Mouse (Mus musculus) MEL (cell line): ENCODE results near the gene Shisa9. TPM values are rescaled to one million over a fixed set of nuclear protein-coding genes. Genes with fewer than 3 reads are reported as not detected.

Experiments
- DNase-seq: peaks from one replicate; pipeline ENCODE4 v3.0.0; 2011; ENCODE audit warnings: low read depth, low spot score
- H3K27ac ChIP-seq: 2 replicates; pipeline ENCODE4 v1.5.1; 2012; ENCODE audit warnings: low read depth, mild to moderate bottlenecking, control low read depth, low read length, moderate library complexity; ENCODE audit not compliant: control insufficient read depth
- H3K27me3 ChIP-seq, 2 experiments: fragments of 150-350 bp in 1 of 2; sonication (generic) in 1 of 2; 2 replicates each; pipeline ENCODE4 v1.6.1; 2012; ENCODE audit warnings: low read length in 2 of 2, mild to moderate bottlenecking in 2 of 2, improper control_type of control experiment in 1 of 2, moderate library complexity in 1 of 2; ENCODE audit not compliant: insufficient read depth in 2 of 2, control insufficient read depth in 1 of 2
- H3K36me3 ChIP-seq, 2 experiments: 2 replicates each; pipeline ENCODE4 v1.6.1; 2012 to 2014; ENCODE audit warnings: low read length in 2 of 2, improper control_type of control experiment in 1 of 2, inconsistent platforms in 1 of 2, mild to moderate bottlenecking in 1 of 2; ENCODE audit not compliant: insufficient read depth in 2 of 2, control insufficient read depth in 1 of 2
- H3K4me1 ChIP-seq, 2 experiments: fragments of 150-350 bp in 1 of 2; sonication (generic) in 1 of 2; 2 replicates each; pipeline ENCODE4 v1.6.1; 2012; ENCODE audit warnings: low read length in 2 of 2, improper control_type of control experiment in 1 of 2, mild to moderate bottlenecking in 1 of 2; ENCODE audit not compliant: insufficient read depth in 2 of 2, control insufficient read depth in 1 of 2
- H3K4me3 ChIP-seq, 2 experiments: fragments of 150-350 bp in 1 of 2; sonication (generic) in 1 of 2; 2 replicates each; pipeline ENCODE4 v1.5.1; 2012; ENCODE audit warnings: low read depth in 2 of 2, low read length in 2 of 2, mild to moderate bottlenecking in 2 of 2, moderate library complexity in 2 of 2, control low read depth in 1 of 2, improper control_type of control experiment in 1 of 2; ENCODE audit not compliant: control insufficient read depth in 1 of 2, insufficient read depth in 1 of 2
- H3K79me2 ChIP-seq: 2 replicates; pipeline ENCODE4 v1.6.1; 2012; ENCODE audit warnings: mild to moderate bottlenecking, low read length, moderate library complexity; ENCODE audit not compliant: control insufficient read depth, poor library complexity, insufficient read depth
- H3K9ac ChIP-seq: 2 replicates; pipeline ENCODE4 v1.6.1; 2012; ENCODE audit warnings: low read depth, mild to moderate bottlenecking, control low read depth, low read length, moderate library complexity; ENCODE audit not compliant: control insufficient read depth, poor library complexity, severe bottlenecking
- H3K9me3 ChIP-seq: fragments of 150-350 bp; sonication (generic); replicated peaks from 2 replicates; pipeline ENCODE4 v1.6.1; 2012; ENCODE audit warnings: mild to moderate bottlenecking, low read length, improper control_type of control experiment, moderate library complexity; ENCODE audit not compliant: insufficient read depth
- CHD1 ChIP-seq: IDR thresholded peaks from 2 replicates; pipeline ENCODE4 v1.6.1; 2012; ENCODE audit warnings: low read depth, mild to moderate bottlenecking, inconsistent platforms, low read length, improper control_type of control experiment
- ETS1 ChIP-seq: IDR thresholded peaks from 2 replicates; pipeline ENCODE4 v1.6.1; 2012; ENCODE audit warnings: low read depth, mild to moderate bottlenecking, inconsistent platforms, low read length, improper control_type of control experiment, moderate library complexity
- HCFC1 ChIP-seq: IDR thresholded peaks from 2 replicates; pipeline ENCODE4 v1.6.1; 2012; ENCODE audit warnings: low read depth, mild to moderate bottlenecking, inconsistent platforms, low read length, improper control_type of control experiment, moderate library complexity
- KAT2A ChIP-seq: conservative IDR thresholded peaks from 2 replicates; pipeline ENCODE4 v1.6.1; 2012; ENCODE audit warnings: low read depth, low read length, improper control_type of control experiment, inconsistent platforms
- MAFK ChIP-seq: IDR thresholded peaks from 2 replicates; pipeline ENCODE4 v1.6.1; 2011; ENCODE audit warnings: low read depth, mild to moderate bottlenecking, low read length, improper control_type of control experiment, borderline replicate concordance
- MAZ ChIP-seq: IDR thresholded peaks from 2 replicates; pipeline ENCODE4 v1.6.1; 2012; ENCODE audit warnings: low read depth, mild to moderate bottlenecking, inconsistent platforms, low read length, improper control_type of control experiment
- MEF2A ChIP-seq: IDR thresholded peaks from 2 replicates; pipeline ENCODE4 v1.6.1; 2014; ENCODE audit warnings: low read depth, mild to moderate bottlenecking, inconsistent platforms, low read length, improper control_type of control experiment; ENCODE audit not compliant: poor library complexity, insufficient replicate concordance, severe bottlenecking; ENCODE audit errors: extremely low read depth
- MXI1 ChIP-seq: IDR thresholded peaks from 2 replicates; pipeline ENCODE4 v1.6.1; 2011; ENCODE audit warnings: mild to moderate bottlenecking, low read depth, low read length, improper control_type of control experiment
- MYB ChIP-seq: IDR thresholded peaks from 2 replicates; pipeline ENCODE4 v1.6.1; 2011; ENCODE audit warnings: mild to moderate bottlenecking, low read depth, low read length, improper control_type of control experiment
- MYC ChIP-seq: IDR thresholded peaks from 2 replicates; pipeline ENCODE4 v1.6.1; 2011; ENCODE audit warnings: low read depth, mild to moderate bottlenecking, low read length, improper control_type of control experiment, moderate library complexity
- NELFE ChIP-seq: IDR thresholded peaks from 2 replicates; pipeline ENCODE4 v1.6.1; 2011; ENCODE audit warnings: low read depth, low read length, improper control_type of control experiment
- POLR2AphosphoS2 ChIP-seq: IDR thresholded peaks from 2 replicates; pipeline ENCODE4 v1.6.1; 2011; ENCODE audit warnings: low read length, improper control_type of control experiment
- SIN3A ChIP-seq: IDR thresholded peaks from 2 replicates; pipeline ENCODE4 v1.6.1; 2012; ENCODE audit warnings: low read length, improper control_type of control experiment, inconsistent platforms
- TAL1 ChIP-seq: IDR thresholded peaks from 2 replicates; pipeline ENCODE4 v1.6.1; 2012; ENCODE audit warnings: mild to moderate bottlenecking, inconsistent platforms, low read length, moderate library complexity, mixed read lengths
- TBP ChIP-seq: IDR thresholded peaks from 2 replicates; pipeline ENCODE4 v1.8.0; 2011; ENCODE audit warnings: low read depth, low read length, improper control_type of control experiment
- TCF12 ChIP-seq: IDR thresholded peaks from 2 replicates; pipeline ENCODE4 v1.6.1; 2014; ENCODE audit warnings: low read depth, mild to moderate bottlenecking, inconsistent platforms, low read length, improper control_type of control experiment, moderate library complexity
- UBTF ChIP-seq: IDR thresholded peaks from 2 replicates; pipeline ENCODE4 v1.6.1; 2012; ENCODE audit warnings: low read depth, mild to moderate bottlenecking, inconsistent platforms, low read length, improper control_type of control experiment, moderate library complexity, borderline replicate concordance; ENCODE audit not compliant: insufficient read depth
- USF2 ChIP-seq, 2 experiments: IDR thresholded peaks; 2 replicates each; pipeline ENCODE4 v1.6.1; 2011 to 2012; ENCODE audit warnings: improper control_type of control experiment in 2 of 2, low read length in 2 of 2, borderline replicate concordance in 1 of 2, inconsistent platforms in 1 of 2, low read depth in 1 of 2, mild to moderate bottlenecking in 1 of 2; ENCODE audit not compliant: insufficient read depth in 1 of 2
- ZMIZ1 ChIP-seq: IDR thresholded peaks from 2 replicates; pipeline ENCODE4 v1.6.1; 2012; ENCODE audit warnings: low read depth, mild to moderate bottlenecking, inconsistent platforms, low read length, improper control_type of control experiment, moderate library complexity
- ZNF384 ChIP-seq: IDR thresholded peaks from 2 replicates; pipeline ENCODE4 v1.6.1; 2012; ENCODE audit warnings: low read depth, mild to moderate bottlenecking, inconsistent platforms, low read length, improper control_type of control experiment
- polyA plus RNA-seq, 2 experiments: library from polyadenylated mRNA; stranded (reverse) in 1 of 2; unstranded in 1 of 2; fragments of >175 nt in 1 of 2; fragments of >200 nt in 1 of 2; gene quantifications; 2 replicates each; pipeline versions ENCODE4 v1.2.1 to v1.2.4; 2012; ENCODE audit warnings: low replicate concordance in 2 of 2, low read depth in 1 of 2; ENCODE audit not compliant: insufficient read length in 2 of 2, insufficient read depth in 1 of 2, missing spikeins in 1 of 2
- total RNA-seq: library from RNA; depleted of rRNA; stranded (reverse); fragments of 300-350 nt; gene quantifications from 2 replicates; pipeline ENCODE4 v1.2.3, GENCODE M21; 2012

Gene Shisa9
- total and polyA plus RNA-seq, 3 experiments, result not detected

GRCm38 (mm10) chr16:12119463-12119862, 135.6 kb downstream of the Shisa9 start:
- Histone ChIP-seq H3K4me3 (no peak overlapping the region), H3K36me3 (no peaks in the 10 kb centered on the region), H3K79me2 (no peaks in the 10 kb centered on the region)
- TF ChIP-seq MAZ (no peak), POLR2AphosphoS2 (no peak), CHD1 (no peak), KAT2A (no peak), MXI1 (no peak), ETS1 (no peak), HCFC1 (no peak), ZMIZ1 (no peak), TAL1 (no peak), MYB (no peak), NELFE (no peak), SIN3A (no peak), MAFK (no peak), MYC (no peak), TCF12 (no peak), MEF2A (no peak), UBTF (no peak)
- TF ChIP-seq, all 39 proteins: peak for 0
- no peak for DNase-seq
- H3K27ac ChIP-seq, result no peak overlapping the region
- H3K9ac ChIP-seq, result no peak overlapping the region
- H3K27me3 ChIP-seq, result no peaks in the 10 kb centered on the region
- H3K9me3 ChIP-seq, result no peaks in the 10 kb centered on the region
- H3K4me1 ChIP-seq, result no peaks in the 10 kb centered on the region

- H3K79me2 ChIP-seq, result no peaks in the 10 kb centered on the region
- H3K9me3 ChIP-seq, result no peaks in the 10 kb centered on the region
- no peak for TF ChIP-seq SIN3A
- TF ChIP-seq TBP, result no peak
- no peak for TF ChIP-seq TAL1
- TF ChIP-seq USF2 (IDR thresholded peaks at IDR 0.05; ENCODE audit: borderline replicate concordance in 1 of 2, insufficient read depth in 1 of 2, low read depth in 1 of 2, low read length in 2 of 2), result no peak
- no peak for TF ChIP-seq ZNF384
- TF ChIP-seq, all 39 proteins: peak for 0
- no peak overlapping the region for H3K4me3 ChIP-seq
- H3K27me3 ChIP-seq, result no peaks in the 10 kb centered on the region
- no peaks in the 10 kb centered on the region for H3K36me3 ChIP-seq
- no peaks in the 10 kb centered on the region for H3K4me1 ChIP-seq
- H3K9ac ChIP-seq, result no peak overlapping the region
- no peak for DNase-seq
- H3K27ac ChIP-seq, result no peak overlapping the region
Observed at GRCm38 (mm10) chr16:12129782-12130181, 145.9 kb downstream of the Shisa9 start.
